In the genomic region with DNA sequence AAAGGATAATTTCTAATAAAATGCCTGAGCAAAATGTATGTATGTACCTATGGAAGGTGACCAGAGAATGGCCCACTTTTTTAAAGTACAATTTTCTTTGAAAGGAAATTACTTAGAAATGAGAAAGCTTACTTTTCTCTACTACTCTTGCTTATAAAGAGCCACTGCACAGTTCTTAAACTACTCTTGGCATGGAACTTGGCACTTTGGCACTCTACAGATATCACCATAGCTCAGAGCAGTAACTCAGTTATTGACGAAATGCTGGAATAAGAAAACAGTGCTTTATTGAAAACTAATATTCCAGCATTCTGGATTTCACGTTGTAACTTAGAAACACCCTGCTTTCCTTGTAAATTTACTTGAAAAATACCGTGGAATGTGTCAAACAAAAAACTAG, we compare ENCODE assay signal across 17 mouse cellular contexts. TPM values are rescaled to one million over a fixed set of nuclear protein-coding genes. Genes with fewer than 3 reads are reported as not detected.
DNase-seq lines count a peak whose midpoint lies in the region; ATAC-seq and TF ChIP-seq lines count a peak whose summit lies in the region.
"Had no signal": no experiment of that assay in that cellular context is flagged by ENCODE, and none has a peak within 500 bp of the region (broad histone marks: within the 10 kb centered on the region; RNA-seq: fewer than 3 reads in every experiment).

No protein-coding gene starts in this region.

- 66% methylated on average over 3 of the region's 3 CpGs for WGBS in hindbrain, postnatal 0 days
- WGBS in hindbrain, embryonic 10.5 days: 90% methylated on average over 3 of the region's 3 CpGs

- H3K4me3 ChIP-seq in hindbrain, postnatal 0 days (ENCODE audit: low read length): no peak overlapping the region
- H3K4me3 ChIP-seq in hindbrain, embryonic 10.5 days: no peak overlapping the region
- peak overlapping the region; percentile 38 for H3K4me3 ChIP-seq in megakaryocyte, embryonic 14.5 days (replicated peaks)
- H3K4me3 ChIP-seq: embryonic facial prominence, embryonic 12.5 days; kidney, embryonic 15.5 days; midbrain, embryonic 12.5 days had no signal

- no peak overlapping the region for H3K27ac ChIP-seq in hindbrain, postnatal 0 days
- no peak overlapping the region for H3K27ac ChIP-seq in hindbrain, embryonic 10.5 days
- H3K27ac ChIP-seq: embryonic facial prominence, embryonic 12.5 days; kidney, embryonic 15.5 days; midbrain, embryonic 12.5 days had no signal

- H3K27me3 ChIP-seq in hindbrain, postnatal 0 days (ENCODE audit: insufficient read depth, low read length): no peaks in the 10 kb centered on the region
- no peaks in the 10 kb centered on the region for H3K27me3 ChIP-seq in hindbrain, embryonic 10.5 days (ENCODE audit: insufficient read depth, poor library complexity, severe bottlenecking)
- no peaks in the 10 kb centered on the region for H3K27me3 ChIP-seq in megakaryocyte, embryonic 14.5 days (replicated peaks)
- H3K27me3 ChIP-seq: embryonic facial prominence, embryonic 12.5 days; kidney, embryonic 15.5 days; midbrain, embryonic 12.5 days had no signal

- no peak overlapping the region for H3K9ac ChIP-seq in hindbrain, postnatal 0 days (replicated peaks; ENCODE audit: low read length)
- H3K9ac ChIP-seq: embryonic facial prominence, embryonic 12.5 days; kidney, embryonic 15.5 days; midbrain, embryonic 12.5 days had no signal

- H3K4me2 ChIP-seq in hindbrain, postnatal 0 days (ENCODE audit: low read depth, low read length): no peak overlapping the region
- H3K4me2 ChIP-seq: midbrain, embryonic 12.5 days had no signal

- TF ChIP-seq CTCF in hindbrain, postnatal 0 days (IDR thresholded peaks at IDR 0.05; ENCODE audit: low read depth): no peak

- H3K4me1 ChIP-seq in hindbrain, postnatal 0 days (ENCODE audit: insufficient read depth, low read length): peaks cover 12% of the 10 kb centered on the region
- peaks cover 32% of the 10 kb centered on the region for H3K4me1 ChIP-seq in hindbrain, embryonic 10.5 days (replicated peaks)
- peaks cover 71% of the 10 kb centered on the region for H3K4me1 ChIP-seq in megakaryocyte, embryonic 14.5 days

- H3K36me3 ChIP-seq in hindbrain, postnatal 0 days (ENCODE audit: insufficient read depth, low read length): no peaks in the 10 kb centered on the region; the same call in 1 of the 2 replicates
- H3K36me3 ChIP-seq in hindbrain, embryonic 10.5 days: peaks cover 12% of the 10 kb centered on the region
- H3K36me3 ChIP-seq in megakaryocyte, embryonic 14.5 days (replicated peaks; ENCODE audit: low read length): peaks cover 38% of the 10 kb centered on the region

- ATAC-seq in hindbrain, postnatal 0 days: no peak
- no peak for ATAC-seq in megakaryocyte, adult 5-6 weeks (ENCODE audit: poor library complexity, severe bottlenecking)

- peak; percentile 46 for DNase-seq in gastrocnemius, adult 18-20 months (ENCODE audit: low spot score)
- DNase-seq in gastrocnemius, postnatal 25 days: no peak
- DNase-seq in hindbrain, postnatal 0 days (ENCODE audit: low spot score): peak; percentile 4
- no peak for DNase-seq in hindbrain, embryonic 10.5 days (ENCODE audit: low spot score)
- peak; percentile 38 for DNase-seq in skeletal muscle tissue, adult 2 months (ENCODE audit: low read depth, low spot score)
- DNase-seq: adrenal gland, postnatal 10 days; B cell, adult 2 months; cerebellum, adult 18-20 months; heart, postnatal 14 days; lung, postnatal 36 days; retina, postnatal 1 day; right cerebral cortex, postnatal 4 days had no signal

- no peaks in the 10 kb centered on the region for H3K9me3 ChIP-seq in hindbrain, postnatal 0 days (ENCODE audit: low read length)
- no peaks in the 10 kb centered on the region for H3K9me3 ChIP-seq in hindbrain, embryonic 10.5 days
- no peaks in the 10 kb centered on the region for H3K9me3 ChIP-seq in megakaryocyte, embryonic 14.5 days
- H3K9me3 ChIP-seq: embryonic facial prominence, embryonic 12.5 days; kidney, embryonic 15.5 days; midbrain, embryonic 12.5 days had no signal

RNA-seq across cellular contexts. Expression of a gene that starts 3.0 kb away (rescaled TPM):
- total RNA-seq in gastrocnemius, adult 18-20 months (2021): 100 to 1,000 TPM; 332 to 386 TPM
- 100 to 1,000 TPM; 289 to 299 TPM for total RNA-seq in gastrocnemius, postnatal 25 days (2021)
- 61.3 and 89.1 TPM in 2 replicates for total RNA-seq in hindbrain, postnatal 0 days (2014; rRNA removed)
- 118 and 122 TPM in 2 replicates for polyA plus RNA-seq in hindbrain, postnatal 0 days (2015; fragmentation: Nextera tagmentation; extraction: Ambion mirVana)
- polyA plus RNA-seq in hindbrain, embryonic 10.5 days (2016; fragmentation: Nextera tagmentation; extraction: Ambion mirVana): 75.9 and 82.2 TPM in 2 replicates
- polyA plus RNA-seq in megakaryocyte, embryonic 14.5 days (2012; ENCODE audit: insufficient read depth, low replicate concordance): 36.0 and 37.9 TPM in 2 replicates
- total RNA-seq in megakaryocyte, adult 5-6 weeks (2015): 255 and 267 TPM in 2 replicates
- 110 TPM in 2 replicates for total RNA-seq in megakaryocyte, adult 5-6 weeks (2017)

RNA-seq across cellular contexts. Expression of a gene that starts 43.7 kb away (rescaled TPM):
- under 1 TPM; 0.09 to 0.18 TPM for total RNA-seq in gastrocnemius, adult 18-20 months (2021)
- under 1 TPM in 1 of 2 experiments, not detected in 1; 0.40 TPM for total RNA-seq in gastrocnemius, postnatal 25 days (2021)
- total RNA-seq in hindbrain, postnatal 0 days (2014; rRNA removed): 0.21 and 0.32 TPM in 2 replicates
- polyA plus RNA-seq in hindbrain, postnatal 0 days (2015; fragmentation: Nextera tagmentation; extraction: Ambion mirVana): 0.36 and 0.47 TPM in 2 replicates
- not detected in 2 replicates for polyA plus RNA-seq in hindbrain, embryonic 10.5 days (2016; fragmentation: Nextera tagmentation; extraction: Ambion mirVana)
- 0.16 TPM in 1 of 2 replicates, not detected in the other for polyA plus RNA-seq in megakaryocyte, embryonic 14.5 days (2012; ENCODE audit: insufficient read depth, low replicate concordance)
- 0.04 and 0.57 TPM in 2 replicates for total RNA-seq in megakaryocyte, adult 5-6 weeks (2015)
- total RNA-seq in megakaryocyte, adult 5-6 weeks (2017): 0.04 TPM in 1 of 2 replicates, not detected in the other

Comparison
In these comparisons a context has a peak if more than half of its experiments do, and no peak if none do; other contexts are left out.
1. DNase-seq: peak in gastrocnemius, adult 18-20 months (single experiment), hindbrain, postnatal 0 days (single experiment) and skeletal muscle tissue, adult 2 months (single experiment); none in gastrocnemius, postnatal 25 days (single experiment) and hindbrain, embryonic 10.5 days (single experiment).